ENCODE assay signal across 8 mouse cellular contexts in genomic region chr11:95310648-95311424, GRCm38 (mm10). TPM values are rescaled to one million over a fixed set of nuclear protein-coding genes. Genes with fewer than 3 reads are reported as not detected.
DNase-seq lines count a peak whose midpoint lies in the region; ATAC-seq and TF ChIP-seq lines count a peak whose summit lies in the region.

No protein-coding gene starts in this region.

- peak overlapping the region; percentile 56 for H3K9ac ChIP-seq in hindbrain, postnatal 0 days (replicated peaks; ENCODE audit: low read length)
- peak overlapping the region; percentile 57 for H3K9ac ChIP-seq in lung, embryonic 14.5 days

- no peak for ATAC-seq in hindbrain, postnatal 0 days
- no peak; the same call in 1 of the 2 replicates for ATAC-seq in lung, embryonic 14.5 days (ENCODE audit: insufficient read depth)
- ATAC-seq in inflammation-experienced regulatory T-cells, adult 6 months = no peak

- no peaks in the 10 kb centered on the region for H3K36me3 ChIP-seq in hindbrain, postnatal 0 days (ENCODE audit: insufficient read depth, low read length)
- H3K36me3 ChIP-seq in lung, embryonic 14.5 days (ENCODE audit: insufficient read depth) = peaks cover 3% of the 10 kb centered on the region

- H3K4me2 ChIP-seq in hindbrain, postnatal 0 days (ENCODE audit: low read depth, low read length) = peak overlapping the region; percentile 80
- H3K4me2 ChIP-seq in lung, embryonic 14.5 days = peak overlapping the region; percentile 69

- peaks cover 4% of the 10 kb centered on the region; the same call in 1 of the 2 replicates for H3K4me1 ChIP-seq in hindbrain, postnatal 0 days (ENCODE audit: insufficient read depth, low read length)
- H3K4me1 ChIP-seq in lung, embryonic 14.5 days (ENCODE audit: insufficient read depth) = peaks cover 5% of the 10 kb centered on the region; the same call in 1 of the 2 replicates

- no peak for TF ChIP-seq CTCF in hindbrain, postnatal 0 days (IDR thresholded peaks at IDR 0.05; ENCODE audit: low read depth)
- no peak for TF ChIP-seq CTCF in lung, embryonic 14.5 days (IDR thresholded peaks at IDR 0.05; ENCODE audit: low read depth)

- H3K4me3 ChIP-seq in hindbrain, postnatal 0 days (ENCODE audit: low read length) = peak overlapping the region; percentile 78
- H3K4me3 ChIP-seq in lung, embryonic 14.5 days (ENCODE audit: low read depth, low read length) = peak overlapping the region; percentile 83

- 4% methylated on average over 17 of the region's 17 CpGs for WGBS in hindbrain, postnatal 0 days
- WGBS in lung, embryonic 14.5 days = 5% methylated on average over 17 of the region's 17 CpGs

- H3K27ac ChIP-seq in hindbrain, postnatal 0 days = peak overlapping the region; percentile 82
- peak overlapping the region; percentile 80 for H3K27ac ChIP-seq in lung, embryonic 14.5 days (ENCODE audit: low read depth)

- peak; percentile 53 for DNase-seq in adrenal gland, postnatal 10 days
- no peak for DNase-seq in adrenal gland, adult 2 months
- DNase-seq in thymus, adult 18-20 months = peak; percentile 15 to 40
- DNase-seq in thymus, postnatal 25 days = no peak
- DNase-seq in hindbrain, postnatal 0 days (ENCODE audit: low spot score) = peak; percentile 7
- no peak for DNase-seq in lung, embryonic 14.5 days
- peak; percentile 22 for DNase-seq in ovary, postnatal 14 days (ENCODE audit: low spot score)

- no peaks in the 10 kb centered on the region for H3K27me3 ChIP-seq in hindbrain, postnatal 0 days (ENCODE audit: insufficient read depth, low read length)
- H3K27me3 ChIP-seq in lung, embryonic 14.5 days (ENCODE audit: insufficient read depth, low read length) = no peaks in the 10 kb centered on the region

- no peaks in the 10 kb centered on the region for H3K9me3 ChIP-seq in hindbrain, postnatal 0 days (ENCODE audit: low read length)
- no peaks in the 10 kb centered on the region for H3K9me3 ChIP-seq in lung, embryonic 14.5 days (ENCODE audit: low read depth, low read length)

RNA-seq across cellular contexts. Expression of gene Kat7, which starts 0.8 kb away (rescaled TPM):
- 10 to 100 TPM; 52.0 to 63.0 TPM for total RNA-seq in adrenal gland, postnatal 10 days (2021)
- 10 to 100 TPM; 51.7 to 64.2 TPM for total RNA-seq in adrenal gland, adult 2 months (2021)
- polyA plus RNA-seq in adrenal gland, adult 2 months (2012; rRNA removed) = 21.5 and 23.8 TPM in 2 replicates
- total RNA-seq in hindbrain, postnatal 0 days (2014; rRNA removed) = 64.4 and 69.0 TPM in 2 replicates
- 59.0 and 66.6 TPM in 2 replicates for polyA plus RNA-seq in hindbrain, postnatal 0 days (2015; fragmentation: Nextera tagmentation; extraction: Ambion mirVana)
- polyA plus RNA-seq in lung, embryonic 14.5 days (2014; fragmentation: Nextera tagmentation; extraction: Ambion mirVana) = 77.0 and 83.7 TPM in 2 replicates
- polyA plus RNA-seq in inflammation-experienced regulatory T-cells, adult 6 months (2017; shearing (Covaris generic)) = 10 to 100 TPM; 45.4 to 49.3 (median 47.4) TPM

RNA-seq across cellular contexts. Expression of gene Fam117a, which starts 26.0 kb away (rescaled TPM):
- 10 to 100 TPM; 21.6 to 25.9 TPM for total RNA-seq in adrenal gland, postnatal 10 days (2021)
- 10 to 100 TPM; 16.6 to 20.9 TPM for total RNA-seq in adrenal gland, adult 2 months (2021)
- polyA plus RNA-seq in adrenal gland, adult 2 months (2012; rRNA removed) = 27.0 and 37.1 TPM in 2 replicates
- 5.6 and 10.7 TPM in 2 replicates for total RNA-seq in hindbrain, postnatal 0 days (2014; rRNA removed)
- 1.9 and 2.8 TPM in 2 replicates for polyA plus RNA-seq in hindbrain, postnatal 0 days (2015; fragmentation: Nextera tagmentation; extraction: Ambion mirVana)
- polyA plus RNA-seq in lung, embryonic 14.5 days (2014; fragmentation: Nextera tagmentation; extraction: Ambion mirVana) = 12.9 and 14.6 TPM in 2 replicates
- polyA plus RNA-seq in inflammation-experienced regulatory T-cells, adult 6 months (2017; shearing (Covaris generic)) = 10 to 100 TPM; 11.4 to 28.1 (median 26.5) TPM

RNA-seq across cellular contexts. Expression of gene Tac4, which starts 49.5 kb away (rescaled TPM):
- total RNA-seq in adrenal gland, postnatal 10 days (2021) = not detected
- not detected for total RNA-seq in adrenal gland, adult 2 months (2021)
- polyA plus RNA-seq in adrenal gland, adult 2 months (2012; rRNA removed) = not detected in 2 replicates
- total RNA-seq in hindbrain, postnatal 0 days (2014; rRNA removed) = not detected in 2 replicates
- not detected in 2 replicates for polyA plus RNA-seq in hindbrain, postnatal 0 days (2015; fragmentation: Nextera tagmentation; extraction: Ambion mirVana)
- polyA plus RNA-seq in lung, embryonic 14.5 days (2014; fragmentation: Nextera tagmentation; extraction: Ambion mirVana) = not detected in 2 replicates
- polyA plus RNA-seq in inflammation-experienced regulatory T-cells, adult 6 months (2017; shearing (Covaris generic)) = under 1 TPM in 1 of 3 experiments, not detected in 2; 0.47 TPM

Comparison
In these comparisons a context has a peak if more than half of its experiments do, and no peak if none do; other contexts are left out.
1. DNase-seq: peak in adrenal gland, postnatal 10 days (single experiment), thymus, adult 18-20 months (2 of 2), hindbrain, postnatal 0 days (single experiment) and ovary, postnatal 14 days (single experiment); none in adrenal gland, adult 2 months (single experiment), thymus, postnatal 25 days (single experiment) and lung, embryonic 14.5 days (single experiment).